Mouse (Mus musculus) limb, embryonic 13.5 days (tissue): ENCODE measurements around the gene Map7. TPM values are rescaled to one million over a fixed set of nuclear protein-coding genes. Genes with fewer than 3 reads are reported as not detected.

ENCODE experiments used
- ATAC-seq: fragments of 200-750 bp; cut with Nextera tagmentation; 2 replicates; pipeline ENCODE4 v1.8.0; 2017; ENCODE audit warnings: low read depth, moderate number of reproducible peaks, moderate TSS enrichment; ENCODE audit not compliant: low FRiP score
- H3K27ac ChIP-seq: fragments of 300-500 bp; sonication (generic); 2 replicates; pipeline ENCODE4 v1.5.1; 2015; ENCODE audit warnings: inconsistent platforms, mild to moderate bottlenecking, moderate library complexity
- H3K27me3 ChIP-seq: fragments of 300-500 bp; sonication (generic); 2 replicates; pipeline ENCODE4 v1.6.1; 2015; ENCODE audit warnings: mild to moderate bottlenecking, inconsistent platforms
- H3K36me3 ChIP-seq: fragments of 300-500 bp; sonication (generic); 2 replicates; pipeline ENCODE4 v1.6.1; 2015; ENCODE audit warnings: inconsistent platforms, mild to moderate bottlenecking, moderate library complexity
- H3K4me1 ChIP-seq: fragments of 300-500 bp; sonication (generic); 2 replicates; pipeline ENCODE4 v1.6.1; 2015; ENCODE audit warnings: inconsistent platforms
- H3K4me2 ChIP-seq: fragments of 300-500 bp; sonication (generic); replicated peaks from 2 replicates; pipeline ENCODE4 v1.6.1; 2015; ENCODE audit warnings: inconsistent platforms, mild to moderate bottlenecking, moderate library complexity
- H3K4me3 ChIP-seq: fragments of 300-500 bp; sonication (generic); 2 replicates; pipeline ENCODE4 v1.5.1; 2015; ENCODE audit warnings: moderate library complexity, mild to moderate bottlenecking, inconsistent platforms
- H3K9ac ChIP-seq: fragments of 300-500 bp; sonication (generic); 2 replicates; pipeline ENCODE4 v1.6.1; 2015; ENCODE audit warnings: mild to moderate bottlenecking, inconsistent platforms
- H3K9me3 ChIP-seq: fragments of 300-500 bp; sonication (generic); 2 replicates; pipeline ENCODE4 v1.6.1; 2016; ENCODE audit warnings: inconsistent platforms
- WGBS: fragments of 180-500 bp; shearing (Covaris S2); methylation state at CpG from one replicate; pipeline ENCODE4 v1.1.7; 2015; 5-methylcytosine and 5-hydroxymethylcytosine counted together
- microRNA-seq: library from miRNA; unstranded; fragments of <30 nt; microRNA quantifications from one replicate; pipeline ENCODE4, GENCODE M21; 2016
- polyA plus RNA-seq: library from polyadenylated mRNA; unstranded; fragments of >200 nt; fragmentation: Nextera tagmentation; extraction: Ambion mirVana; gene quantifications from 2 replicates; pipeline ENCODE4 v1.2.1, GENCODE M21; 2015

Gene Map7
- polyA plus RNA-seq, 1 experiment from 2014 or later, result 5.2 TPM

DNA sequence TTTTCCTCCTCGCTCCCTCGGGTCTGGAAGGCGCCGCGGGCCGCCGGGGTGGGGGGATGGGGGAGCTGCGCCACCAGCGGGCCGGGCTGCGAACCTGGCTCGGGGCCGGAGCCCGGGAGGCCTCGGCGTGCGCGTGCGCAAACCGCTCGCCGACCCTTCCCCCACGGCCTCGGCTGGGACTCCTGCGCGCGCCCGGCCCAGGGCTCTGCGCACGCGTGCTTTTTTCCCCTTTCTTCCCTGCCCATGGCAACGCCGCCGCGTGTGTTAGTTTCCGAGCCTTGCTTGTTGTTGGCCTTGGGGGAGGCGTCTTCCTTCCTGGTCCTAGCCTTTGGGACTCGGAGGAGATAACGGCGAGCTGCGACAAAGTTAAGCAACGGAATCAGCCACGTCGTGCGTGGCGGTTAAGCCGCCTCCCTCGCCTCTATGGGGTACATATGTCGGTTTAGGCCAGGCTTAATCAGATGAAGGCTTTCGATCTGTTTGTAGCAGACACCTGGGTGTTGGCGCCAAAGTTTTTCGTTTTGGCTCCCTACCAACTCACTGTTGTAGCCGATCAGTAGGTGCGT, 164.5 kb downstream of the Map7 start:
- Histone ChIP-seq H3K27me3 (no peaks in the 10 kb centered on the region), H3K9me3 (no peaks in the 10 kb centered on the region), H3K4me1 (peaks cover 17% of the 10 kb centered on the region), H3K4me3 (peak overlapping the region; percentile 85), H3K36me3 (peaks cover 4% of the 10 kb centered on the region; the same call in 1 of the 2 replicates), H3K4me2 (peak overlapping the region; percentile 71), H3K27ac (peak overlapping the region; percentile 99), H3K9ac (peak overlapping the region; percentile 96)
- under 1% methylated on average over 54 of the region's 54 CpGs for WGBS
- ATAC-seq, result peak; percentile 77

DNA sequence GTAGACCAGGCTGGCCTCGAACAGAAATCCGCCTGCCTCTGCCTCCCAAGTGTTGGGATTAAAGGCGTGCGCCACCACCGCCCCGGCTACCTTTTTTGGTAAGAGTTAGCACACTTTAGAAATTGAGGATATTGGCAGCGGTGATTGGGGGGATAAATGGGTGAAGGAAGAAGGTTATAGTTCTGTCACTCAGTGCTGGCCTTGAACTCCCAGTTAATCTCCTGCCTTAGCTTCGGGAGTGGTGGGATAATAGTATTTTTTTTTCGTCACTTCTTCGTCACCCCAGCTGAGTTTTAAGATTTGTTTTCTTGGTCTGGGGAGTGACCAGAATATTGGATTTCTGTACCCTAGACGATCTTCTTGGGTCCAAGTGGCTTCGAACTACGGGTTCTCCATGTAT, 165.2 kb downstream of the Map7 start:
- Histone ChIP-seq H3K27me3 (no peaks in the 10 kb centered on the region), H3K36me3 (peaks cover 9% of the 10 kb centered on the region), H3K27ac (no peak overlapping the region; the same call in 1 of the 2 replicates), H3K4me1 (peaks cover 17% of the 10 kb centered on the region), H3K9ac (peak overlapping the region; percentile 96), H3K4me3 (peak overlapping the region; percentile 85), H3K9me3 (no peaks in the 10 kb centered on the region), H3K4me2 (peak overlapping the region; percentile 71)
- no peak for ATAC-seq
- 43% methylated on average over 13 of the region's 13 CpGs for WGBS

DNA sequence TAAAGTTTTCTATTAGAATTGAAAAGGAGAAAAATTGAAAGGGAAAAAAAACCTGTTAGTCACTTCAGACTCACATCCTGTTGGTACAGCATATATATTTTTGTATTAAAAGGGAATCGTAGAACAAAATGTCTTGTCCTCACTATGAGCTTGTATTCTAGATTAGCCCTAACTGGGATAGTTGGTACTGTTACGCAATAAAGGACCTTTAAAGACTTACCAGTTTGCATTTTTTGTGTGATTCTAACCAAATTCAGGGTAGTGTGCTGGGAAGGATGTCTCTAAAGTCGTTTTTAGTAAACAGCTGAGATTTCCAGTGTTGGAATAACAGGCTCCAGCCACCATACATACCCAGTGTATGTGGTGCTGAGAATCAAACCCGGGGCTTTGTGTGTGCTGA, 165.7 kb downstream of the Map7 start:
- Histone ChIP-seq H3K27ac (no peak overlapping the region), H3K4me1 (peaks cover 17% of the 10 kb centered on the region), H3K4me2 (peak overlapping the region; percentile 71), H3K36me3 (peaks cover 13% of the 10 kb centered on the region), H3K9me3 (no peaks in the 10 kb centered on the region), H3K27me3 (no peaks in the 10 kb centered on the region), H3K9ac (no peak overlapping the region), H3K4me3 (peak overlapping the region; percentile 9; the same call in 1 of the 2 replicates)
- WGBS, result 86% methylated on average over 4 of the region's 4 CpGs
- ATAC-seq, result no peak

DNA sequence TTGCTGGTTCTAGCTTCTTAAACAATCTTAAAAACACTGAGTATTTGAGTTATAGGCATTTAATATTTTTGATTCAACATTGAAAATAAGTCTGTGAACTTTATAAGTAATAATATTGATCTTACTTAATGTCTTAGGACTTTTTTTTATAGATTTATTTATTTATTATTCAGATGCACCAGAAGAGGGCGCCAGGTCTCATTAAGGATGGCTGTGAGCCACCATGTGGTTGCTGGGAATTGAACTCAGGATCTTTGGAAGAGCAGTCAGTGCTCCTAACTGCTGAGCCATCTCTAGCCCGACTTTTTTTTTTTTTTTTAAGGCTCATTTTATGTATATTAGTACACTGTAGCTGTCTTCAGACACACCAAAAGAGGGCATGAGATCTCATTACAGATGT, 166.5 kb downstream of the Map7 start:
- Histone ChIP-seq H3K9me3 (no peaks in the 10 kb centered on the region), H3K9ac (no peak overlapping the region), H3K4me1 (peaks cover 17% of the 10 kb centered on the region), H3K27ac (no peak overlapping the region), H3K36me3 (peaks cover 19% of the 10 kb centered on the region), H3K27me3 (no peaks in the 10 kb centered on the region), H3K4me3 (no peak overlapping the region), H3K4me2 (no peak overlapping the region)
- no peak for ATAC-seq
- 53% methylated on average over 2 of the region's 2 CpGs for WGBS

DNA sequence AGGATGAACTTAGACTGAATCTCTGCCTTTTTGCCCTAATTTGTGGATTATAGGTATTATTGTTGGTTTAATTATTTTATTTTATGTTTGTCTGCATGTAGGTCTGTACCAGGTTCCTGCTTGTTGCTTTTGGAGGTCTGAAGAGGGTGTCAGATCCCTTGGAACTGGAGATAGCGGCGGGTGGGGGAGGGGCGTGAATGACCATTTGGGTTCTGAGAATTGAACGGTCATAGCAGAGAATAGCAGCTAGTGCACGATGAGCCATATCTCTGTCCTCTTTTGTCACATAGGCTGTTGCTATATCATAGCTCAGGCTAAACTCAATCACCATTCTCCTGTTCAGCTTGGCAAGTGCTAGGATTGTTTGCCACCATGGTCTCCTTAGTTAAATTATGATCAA, 169.2 kb downstream of the Map7 start:
- Histone ChIP-seq H3K9me3 (no peaks in the 10 kb centered on the region), H3K27ac (no peak overlapping the region), H3K4me2 (no peak overlapping the region), H3K9ac (no peak overlapping the region), H3K4me1 (peaks cover 9% of the 10 kb centered on the region), H3K4me3 (no peak overlapping the region), H3K36me3 (peaks cover 26% of the 10 kb centered on the region), H3K27me3 (no peaks in the 10 kb centered on the region)
- WGBS, result 84% methylated on average over 5 of the region's 5 CpGs
- ATAC-seq, result no peak

DNA sequence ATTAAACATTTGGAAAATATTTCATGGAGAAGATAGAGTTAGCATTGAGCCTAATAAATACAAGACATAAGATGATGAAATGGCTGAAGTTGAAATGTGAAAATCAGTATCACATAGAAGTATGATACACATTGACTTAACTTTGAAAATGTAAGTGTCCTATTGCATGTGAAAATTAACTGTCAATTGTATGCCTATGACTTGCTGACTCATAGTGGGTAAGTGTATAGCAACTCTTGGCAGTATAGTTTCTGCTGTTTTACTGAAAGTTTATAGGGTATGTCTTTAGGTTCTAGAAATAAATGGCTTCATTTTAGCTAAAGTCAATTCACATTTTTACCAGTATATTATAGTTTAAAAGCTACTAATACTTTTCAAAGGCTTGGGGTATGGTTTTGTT, 178.0 kb downstream of the Map7 start:
- Histone ChIP-seq H3K9me3 (no peaks in the 10 kb centered on the region), H3K4me2 (no peak overlapping the region), H3K27me3 (no peaks in the 10 kb centered on the region), H3K4me3 (no peak overlapping the region), H3K9ac (no peak overlapping the region), H3K4me1 (no peaks in the 10 kb centered on the region), H3K36me3 (peaks cover 60% of the 10 kb centered on the region), H3K27ac (no peak overlapping the region)
- ATAC-seq, result no peak

Small RNA genes within 50 kb of the gene (microRNA-seq; reads per million reads assigned to microRNA genes)
- gene Mir6413, result not detected

Other genes starting within 250 kb of the Map7 start
- gene Pex7, start 240.8 kb upstream of the Map7 start, polyA plus RNA-seq, result 20.9 and 21.7 TPM in 2 replicates
- gene Map3k5, start 214.0 kb upstream of the Map7 start, polyA plus RNA-seq, result 1.2 and 2.1 TPM in 2 replicates
- gene Bclaf1, start 164.0 kb downstream of the Map7 start, polyA plus RNA-seq, result 148 TPM in 2 replicates
- 1.9 and 2.4 TPM in 2 replicates for gene Mtfr2, start 199.3 kb downstream of the Map7 start, polyA plus RNA-seq